Mouse (Mus musculus) ES-Bruce4 (cell line): ENCODE results near the gene Lrba.

ENCODE experiments used
- CTCF ChIP-seq: IDR thresholded peaks from one replicate; pipeline ENCODE4 v1.8.1; 2011; ENCODE audit warnings: low read depth, low read length
- EP300 ChIP-seq: IDR thresholded peaks from 2 replicates; pipeline ENCODE4 v1.6.1; 2011; ENCODE audit warnings: low read depth, low read length; ENCODE audit not compliant: insufficient read depth

- TF ChIP-seq CTCF (no peak), EP300 (no peak)
Observed at GRCm38 (mm10) chr3:86768969-86769368, 544.5 kb downstream of the Lrba start.
